ENCODE assay signal across 25 mouse cellular contexts in genomic region chr11:54114746-54115145, GRCm38 (mm10). TPM values are rescaled to one million over a fixed set of nuclear protein-coding genes. Genes with fewer than 3 reads are reported as not detected.
"Had no signal": no experiment of that assay in that cellular context is flagged by ENCODE, and none has a peak within 500 bp of the region (broad histone marks: within the 10 kb centered on the region; RNA-seq: fewer than 3 reads in every experiment).

No protein-coding gene starts in this region.

- DNase-seq: layer of hippocampus, adult 9-11 months; liver; lung, adult 18-20 months; lung, postnatal 10 days; lung, postnatal 36 days; retina, postnatal 1 day; right cerebral cortex, postnatal 25 days; spleen, adult 18-20 months; thymus, postnatal 25 days had no signal

- H3K9me3 ChIP-seq: limb, embryonic 10.5 days; limb, embryonic 13.5 days; liver, embryonic 12.5 days; liver, embryonic 15.5 days; lung, embryonic 15.5 days; megakaryocyte, embryonic 14.5 days; midbrain, embryonic 10.5 days; midbrain, embryonic 13.5 days; neural tube, embryonic 13.5 days; stomach, embryonic 15.5 days had no signal

- H3K27ac ChIP-seq: kidney, postnatal 0 days; liver, embryonic 12.5 days; liver, embryonic 15.5 days; lung, embryonic 15.5 days; midbrain, embryonic 10.5 days; midbrain, embryonic 13.5 days had no signal

- ATAC-seq: liver, embryonic 12.5 days; midbrain, embryonic 13.5 days; midbrain, embryonic 16.5 days had no signal

- H3K4me3 ChIP-seq: layer of hippocampus, adult 2 months; limb, embryonic 10.5 days; limb, embryonic 13.5 days; liver, embryonic 12.5 days; liver, embryonic 15.5 days; lung, embryonic 15.5 days; megakaryocyte, embryonic 14.5 days; midbrain, embryonic 10.5 days; midbrain, embryonic 13.5 days; myocyte; neural tube, embryonic 13.5 days; stomach, embryonic 15.5 days had no signal

- H3K36me3 ChIP-seq: liver, embryonic 12.5 days; liver, embryonic 15.5 days had no signal

- H3K27me3 ChIP-seq: limb, embryonic 13.5 days; liver, embryonic 15.5 days; lung, embryonic 15.5 days; midbrain, embryonic 13.5 days; neural tube, embryonic 13.5 days; stomach, embryonic 15.5 days had no signal

- H3K4me2 ChIP-seq: limb, embryonic 13.5 days; liver, embryonic 12.5 days; liver, embryonic 15.5 days; lung, embryonic 15.5 days; midbrain, embryonic 13.5 days; neural tube, embryonic 13.5 days; stomach, embryonic 15.5 days had no signal

- H3K9ac ChIP-seq: limb, embryonic 13.5 days; liver, embryonic 12.5 days; liver, embryonic 15.5 days; lung, embryonic 15.5 days; midbrain, embryonic 13.5 days; neural tube, embryonic 13.5 days; stomach, embryonic 15.5 days had no signal

RNA-seq across cellular contexts. Expression of gene P4ha2, which starts 14.9 kb away (rescaled TPM):
- total RNA-seq: monocyte, adult 5-6 weeks; neutrophil, adult 5-6 weeks had no signal
